Mouse (Mus musculus): ENCODE data around the gene Lrrc51.
"Not testable (repeated sequence)": the region's sequence is repeated elsewhere in the genome, so short reads cannot be mapped to it uniquely, and the experiment has no call there.

The Lrrc51 gene

GRCm38 (mm10) chr7:101933751-101934240, at the start of gene Lrrc51, which contains the start of gene Numa1:
Lrrc51 (minus strand) TSS chr7:101933895.
Numa1 (plus strand) TSS chr7:101934111.
- DNase-seq (ENCODE audit: low read depth, low spot score) = peak; percentile 94

DNA sequence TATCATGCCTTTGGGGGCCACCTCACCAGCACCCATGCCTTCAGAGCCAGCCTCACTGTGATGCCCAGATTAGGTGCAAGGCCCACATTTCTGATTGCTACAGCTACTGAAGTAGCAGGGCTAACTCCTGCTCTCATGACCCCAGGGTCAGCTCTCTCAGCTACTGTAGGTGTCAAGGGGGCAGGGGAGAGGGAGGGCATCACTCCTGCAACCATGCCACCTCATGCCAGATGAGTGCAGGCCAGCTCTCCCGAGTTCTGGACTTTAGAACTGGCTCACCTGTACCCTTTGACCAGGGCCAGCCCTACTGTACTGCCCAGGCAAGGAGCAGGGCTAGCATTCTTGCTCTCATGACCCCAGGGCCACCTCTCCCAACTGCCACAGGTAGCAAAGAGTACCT, 49.0 kb upstream of the Lrrc51 start:
- DNase-seq (ENCODE audit: low read depth, low spot score) = no peak

- peak; percentile 47 for DNase-seq (ENCODE audit: low read depth, low spot score)
Measured at GRCm38 (mm10) chr7:101974505-101974904, 40.8 kb upstream of the Lrrc51 start.

- DNase-seq (ENCODE audit: low read depth, low spot score) = no peak
Measured at GRCm38 (mm10) chr7:101973730-101974129, 40.0 kb upstream of the Lrrc51 start.

GRCm38 (mm10) chr7:101971721-101972120, 38.0 kb upstream of the Lrrc51 start:
- no peak for DNase-seq (ENCODE audit: low read depth, low spot score)

DNA sequence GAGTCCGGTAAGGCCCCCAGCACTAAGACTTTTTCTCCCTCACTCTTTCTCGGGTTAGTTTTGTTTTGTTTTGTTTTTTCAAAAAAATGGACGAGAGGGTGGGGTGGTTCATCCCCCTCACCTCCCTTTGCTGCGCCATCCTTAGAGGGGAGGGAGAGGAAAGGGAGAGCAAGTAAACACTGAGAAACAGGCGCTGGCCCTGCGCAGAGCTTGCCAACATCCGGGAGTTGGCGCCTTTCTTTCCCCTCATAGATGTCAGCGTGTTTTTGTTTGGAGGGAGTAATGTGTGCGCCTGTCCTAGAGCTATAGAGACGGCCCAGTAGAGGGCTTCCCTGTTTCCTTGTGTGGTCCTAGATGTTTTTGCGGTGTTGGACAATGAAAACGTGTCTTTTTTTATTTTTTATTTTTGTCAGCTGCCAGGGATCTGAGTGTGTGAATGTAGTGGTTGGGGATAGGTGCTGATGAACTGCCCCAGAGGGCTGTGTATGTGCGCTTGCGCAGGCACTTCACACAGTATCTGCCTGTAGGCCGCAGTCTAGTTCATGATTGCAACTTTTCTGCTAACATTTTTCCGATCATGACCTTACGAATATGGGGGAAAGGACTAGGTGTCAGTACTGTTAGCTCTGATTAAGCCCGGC, 37.2 kb upstream of the Lrrc51 start:
- peak; percentile 69 for DNase-seq (ENCODE audit: low read depth, low spot score)

DNA sequence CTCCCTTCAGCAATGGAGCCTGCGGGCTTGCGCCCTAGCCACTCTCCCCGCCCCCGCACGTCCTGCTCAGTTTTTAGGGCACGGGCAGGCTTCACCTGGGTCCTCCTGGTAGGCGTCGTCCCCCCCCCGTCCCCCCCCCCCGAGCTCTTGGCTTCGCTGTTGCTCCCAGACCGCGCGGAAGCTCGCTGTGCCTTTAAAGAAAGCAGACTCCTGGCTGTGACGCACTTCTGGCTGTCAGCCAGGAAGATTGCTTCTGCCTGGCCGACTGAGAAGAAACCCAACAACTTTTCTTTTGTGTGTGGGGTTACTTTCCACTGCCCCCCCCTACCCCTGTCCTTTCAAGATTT, 36.7 kb upstream of the Lrrc51 start:
- DNase-seq (ENCODE audit: low read depth, low spot score) = peak; percentile 96

DNA sequence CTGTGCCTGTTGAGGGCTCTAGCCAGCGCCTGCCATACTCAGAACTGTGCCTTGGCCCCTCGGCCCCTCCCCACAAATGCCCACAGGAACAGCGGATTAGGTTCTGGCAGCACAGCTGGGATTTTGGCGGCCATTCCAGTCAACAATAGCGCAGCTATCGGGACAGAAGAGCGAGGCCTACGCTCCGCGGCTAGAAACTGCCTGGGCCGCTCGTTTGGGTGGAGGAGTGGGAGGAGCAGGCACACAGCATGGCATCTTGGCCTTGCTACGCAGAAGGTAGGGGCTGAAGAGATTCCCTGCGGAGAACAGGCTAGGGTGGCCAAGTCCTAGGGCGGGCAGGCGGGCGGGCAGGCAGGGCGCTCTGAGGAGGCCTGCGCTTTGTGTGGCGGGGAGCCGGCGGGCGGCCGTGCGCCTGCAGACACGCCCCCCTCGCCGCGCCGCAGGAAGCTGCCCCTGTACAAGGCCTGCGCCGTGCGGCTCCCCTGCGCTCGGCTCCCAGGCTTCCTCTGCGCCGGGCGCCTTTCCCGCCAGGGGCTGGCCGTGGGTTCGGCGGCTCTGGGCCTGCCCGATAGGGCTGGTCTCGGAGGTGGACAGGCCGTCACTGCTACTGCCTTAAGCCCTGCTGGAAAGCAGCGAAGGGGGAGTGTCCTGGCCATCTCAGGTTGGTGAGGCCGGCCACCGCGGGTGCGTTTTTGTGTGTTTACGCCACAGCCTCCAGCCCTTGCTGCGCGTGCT, 36.2 kb upstream of the Lrrc51 start:
- peak; percentile 70 for DNase-seq (ENCODE audit: low read depth, low spot score)

- DNase-seq (ENCODE audit: low read depth, low spot score) = no peak
Measured at GRCm38 (mm10) chr7:101968751-101969150, 35.1 kb upstream of the Lrrc51 start.

- no peak for DNase-seq (ENCODE audit: low read depth, low spot score)
Measured at GRCm38 (mm10) chr7:101967256-101967655, 33.6 kb upstream of the Lrrc51 start.

GRCm38 (mm10) chr7:101965606-101966005, 31.9 kb upstream of the Lrrc51 start:
- DNase-seq (ENCODE audit: low read depth, low spot score) = no peak

DNA sequence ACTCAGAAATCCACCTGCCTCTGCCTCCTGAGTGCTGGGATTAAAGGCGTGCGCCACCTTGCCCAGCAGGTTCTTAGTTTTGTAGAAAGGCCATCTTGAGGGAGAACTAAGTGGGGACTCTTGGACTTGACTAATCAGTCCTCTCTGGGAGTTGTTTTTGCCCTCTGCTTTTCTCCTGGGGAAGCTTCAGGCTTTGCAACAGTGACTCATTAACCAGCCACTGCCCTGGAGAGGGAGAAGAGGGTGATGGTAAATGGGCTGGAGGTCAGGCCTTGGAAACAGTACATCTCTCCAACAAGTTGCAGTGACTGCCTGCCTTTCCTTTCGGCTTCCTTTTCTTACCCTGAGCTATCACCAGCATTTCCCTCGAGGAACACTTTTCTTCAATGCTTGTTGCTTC, 30.9 kb upstream of the Lrrc51 start:
- no peak for DNase-seq (ENCODE audit: low read depth, low spot score)

DNA sequence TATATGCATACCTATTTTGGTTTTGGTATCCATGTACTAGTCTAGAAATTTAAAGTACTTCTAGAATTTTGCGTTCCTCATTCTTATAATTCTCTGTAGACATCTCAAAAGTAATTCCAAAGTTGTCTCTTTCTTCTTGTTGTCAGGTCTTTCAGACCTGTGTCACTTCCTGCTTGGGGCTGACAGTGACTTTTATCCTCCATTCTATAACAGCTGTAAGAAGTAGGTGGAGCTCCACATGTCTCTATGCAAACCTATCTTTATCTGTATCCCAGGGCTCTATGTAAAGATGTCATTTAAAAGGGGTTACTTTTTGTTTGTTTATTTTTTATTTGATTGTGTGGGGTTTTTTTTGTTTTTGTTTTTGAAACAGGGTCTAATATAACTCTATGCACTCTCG, 29.9 kb upstream of the Lrrc51 start:
- no peak for DNase-seq (ENCODE audit: low read depth, low spot score)

DNA sequence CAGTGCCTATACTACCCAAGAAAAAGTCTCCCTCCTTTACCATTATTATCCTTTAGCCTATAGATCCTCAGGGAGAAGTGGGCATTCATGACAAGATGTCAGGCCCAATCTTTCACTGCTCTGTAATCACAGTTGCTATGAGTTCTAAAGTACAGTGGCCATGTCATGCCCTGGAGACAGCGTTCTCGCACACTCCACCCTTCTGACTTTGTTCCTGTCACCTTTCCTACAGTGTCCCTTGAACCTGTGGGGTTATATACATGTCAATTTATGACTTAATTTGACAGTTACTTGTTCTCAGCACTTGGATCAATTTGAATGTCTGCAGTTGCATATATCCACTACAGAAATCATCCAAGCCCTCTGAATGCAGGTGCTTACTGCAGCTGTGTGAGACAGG, 29.1 kb upstream of the Lrrc51 start:
- DNase-seq (ENCODE audit: low read depth, low spot score) = no peak

- DNase-seq (ENCODE audit: low read depth, low spot score) = no peak
Measured at GRCm38 (mm10) chr7:101956911-101957310, 23.2 kb upstream of the Lrrc51 start.

- no peak for DNase-seq (ENCODE audit: low read depth, low spot score)
Measured at GRCm38 (mm10) chr7:101956481-101956880, 22.8 kb upstream of the Lrrc51 start.

DNA sequence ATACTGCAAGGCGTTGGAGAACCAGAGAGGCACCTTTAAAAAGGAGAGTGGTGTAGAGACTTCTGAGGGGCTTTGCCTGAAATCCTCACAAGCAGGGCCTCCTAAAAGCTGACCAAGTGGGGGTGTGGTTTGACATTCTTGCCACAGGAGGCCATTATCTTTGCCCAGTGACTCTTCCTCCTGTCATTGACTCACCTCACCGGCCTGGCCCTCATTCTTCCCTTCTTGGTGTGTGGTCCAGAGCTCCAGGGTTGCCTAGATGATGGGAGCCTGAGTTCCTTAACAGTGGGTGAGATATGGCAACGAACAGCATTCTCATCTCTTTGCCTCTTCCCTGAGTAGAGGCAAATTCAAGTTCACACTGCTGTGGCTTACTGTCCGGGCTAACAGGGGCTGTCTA, 22.2 kb upstream of the Lrrc51 start:
- no peak for DNase-seq (ENCODE audit: low read depth, low spot score)

DNA sequence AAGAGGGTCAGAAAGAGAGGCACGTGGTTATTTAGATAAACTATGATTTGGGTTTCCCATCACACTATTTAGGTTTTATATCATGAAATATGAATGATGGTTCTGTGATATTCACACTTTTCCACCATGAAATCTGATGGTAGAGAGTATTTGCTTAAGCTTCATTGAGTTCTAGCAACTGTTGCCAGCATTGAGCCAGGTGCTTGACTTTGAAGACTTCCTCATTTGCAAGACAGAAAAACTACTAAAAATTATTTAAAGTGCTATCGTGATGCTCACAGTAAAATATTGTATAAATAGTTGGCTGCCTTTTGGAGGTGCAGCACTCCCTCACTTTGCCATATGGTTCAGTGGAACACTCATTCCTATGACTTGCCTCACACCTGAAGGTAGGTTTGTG, 21.6 kb upstream of the Lrrc51 start:
- no peak for DNase-seq (ENCODE audit: low read depth, low spot score)

DNA sequence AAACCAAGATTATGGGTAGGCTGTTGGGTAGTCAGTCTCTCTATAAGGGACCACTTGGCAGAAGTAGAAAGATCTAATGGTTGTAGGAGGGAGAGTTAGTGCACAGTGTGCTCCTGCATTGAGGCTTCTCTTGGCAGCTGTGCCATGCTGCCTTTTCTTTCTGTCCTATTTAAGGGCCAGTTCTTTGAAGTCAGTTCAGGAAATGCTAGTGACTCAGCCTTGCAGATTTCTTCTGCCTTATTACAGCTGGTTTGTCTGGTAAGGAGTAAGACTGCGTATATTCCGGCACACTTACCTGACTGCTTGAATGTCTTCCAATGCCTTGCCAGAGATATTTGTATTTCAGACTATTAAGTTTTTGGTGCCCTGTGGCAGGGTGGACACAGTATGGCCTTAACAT, 20.5 kb upstream of the Lrrc51 start:
- DNase-seq (ENCODE audit: low read depth, low spot score) = no peak

- DNase-seq (ENCODE audit: low read depth, low spot score) = no peak
Measured at GRCm38 (mm10) chr7:101952098-101952497, 18.4 kb upstream of the Lrrc51 start.

DNA sequence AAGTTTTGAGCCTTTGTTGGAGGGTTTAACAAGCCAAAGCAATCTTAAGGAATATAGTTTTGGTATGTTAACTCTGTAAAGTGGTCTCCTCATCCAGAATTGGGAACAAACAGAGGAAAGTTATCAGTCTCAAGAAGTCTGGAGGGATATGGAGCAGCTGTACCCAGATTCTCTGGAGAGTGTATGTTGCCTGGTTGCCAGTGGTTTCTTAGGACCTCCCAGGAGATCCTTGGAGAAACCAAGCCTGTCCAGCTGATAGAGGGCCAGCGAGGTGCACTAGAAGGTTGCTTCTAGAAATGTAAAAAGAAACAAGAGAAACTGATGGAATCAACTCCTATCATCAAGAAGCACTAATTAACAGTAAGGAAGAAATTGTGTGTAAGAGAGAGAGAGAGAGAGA, 18.0 kb upstream of the Lrrc51 start:
- no peak for DNase-seq (ENCODE audit: low read depth, low spot score)

DNA sequence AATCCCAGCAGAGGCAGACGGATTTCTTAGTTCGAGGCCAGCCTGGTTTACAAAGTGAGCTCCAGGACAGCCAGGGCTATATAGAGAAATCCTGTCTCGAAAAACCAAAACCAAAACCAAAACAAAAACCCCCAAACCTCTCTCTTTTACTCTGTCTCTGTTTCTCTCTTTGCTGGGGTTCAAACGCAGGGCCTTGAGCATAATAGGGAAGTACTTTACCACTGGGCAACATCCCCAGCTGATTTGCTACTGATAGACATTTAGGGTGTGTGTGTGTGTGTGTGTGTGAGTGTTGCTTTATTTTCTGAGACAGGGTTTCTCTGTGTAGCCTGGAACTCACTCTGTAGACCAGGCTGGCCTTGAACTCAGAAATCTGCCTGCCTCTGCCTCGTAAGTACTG, 15.3 kb upstream of the Lrrc51 start:
- DNase-seq (ENCODE audit: low read depth, low spot score) = not testable (repeated sequence)

GRCm38 (mm10) chr7:101939758-101940157, 6.1 kb upstream of the Lrrc51 start:
- no peak for DNase-seq (ENCODE audit: low read depth, low spot score)

All from skeletal muscle tissue, adult 2 months (tissue).